Mouse (Mus musculus) liver, embryonic 11.5 days (tissue): Measurements from ENCODE around the gene Cacna2d1. TPM values are rescaled to one million over a fixed set of nuclear protein-coding genes. Genes with fewer than 3 reads are reported as not detected.

ENCODE experiments used
- ATAC-seq: fragments of 200-750 bp; cut with Nextera tagmentation; replicated peaks from 2 replicates; pipeline ENCODE4 v1.8.0; 2017; ENCODE audit warnings: moderate number of reproducible peaks, mild to moderate bottlenecking, moderate TSS enrichment, moderate library complexity; ENCODE audit not compliant: low FRiP score
- DNase-seq: peaks from one replicate; pipeline ENCODE4 v3.0.0-alpha.2; 2017; ENCODE audit warnings: low spot score
- H3K27ac ChIP-seq: fragments of 300-500 bp; sonication (generic); 2 replicates; pipeline ENCODE4 v1.5.1; 2014; ENCODE audit warnings: mild to moderate bottlenecking, low read depth, low read length, control low read depth
- H3K27me3 ChIP-seq: fragments of 300-500 bp; sonication (generic); replicated peaks from 2 replicates; pipeline ENCODE4 v1.6.1; 2014; ENCODE audit warnings: low read length, mixed read lengths; ENCODE audit not compliant: control insufficient read depth, insufficient read depth
- H3K36me3 ChIP-seq: fragments of 300-500 bp; sonication (generic); 2 replicates; pipeline ENCODE4 v1.6.1; 2014; ENCODE audit warnings: mild to moderate bottlenecking, low read length, moderate library complexity, mixed read lengths; ENCODE audit not compliant: control insufficient read depth, insufficient read depth
- H3K4me1 ChIP-seq: fragments of 300-500 bp; sonication (generic); replicated peaks from 2 replicates; pipeline ENCODE4 v1.6.1; 2014; ENCODE audit warnings: low read length, mixed read lengths; ENCODE audit not compliant: control insufficient read depth, insufficient read depth
- H3K4me2 ChIP-seq: fragments of 300-500 bp; sonication (generic); 2 replicates; pipeline ENCODE4 v1.6.1; 2014; ENCODE audit warnings: mild to moderate bottlenecking, control low read depth, moderate library complexity
- H3K4me3 ChIP-seq: fragments of 300-500 bp; sonication (generic); 2 replicates; pipeline ENCODE4 v1.5.1; 2014; ENCODE audit warnings: low read depth, low read length, control low read depth
- H3K9ac ChIP-seq: fragments of 300-500 bp; sonication (generic); 2 replicates; pipeline ENCODE4 v1.6.1; 2014; ENCODE audit warnings: low read depth, low read length, control low read depth
- H3K9me3 ChIP-seq: fragments of 300-500 bp; sonication (generic); 2 replicates; pipeline ENCODE4 v1.6.1; 2016; ENCODE audit warnings: low read length, inconsistent platforms, mixed read lengths; ENCODE audit not compliant: control insufficient read depth
- WGBS: fragments of 180-500 bp; shearing (Covaris S2); extraction: QIAGEN DNeasy Blood & Tissue Kit; methylation state at CpG from one replicate; pipeline ENCODE4 v1.1.7; 2014; 5-methylcytosine and 5-hydroxymethylcytosine counted together
- polyA plus RNA-seq: library from polyadenylated mRNA; unstranded; fragments of >200 nt; fragmentation: Nextera tagmentation; extraction: Ambion mirVana; gene quantifications from 2 replicates; pipeline ENCODE4 v1.2.1, GENCODE M21; 2014

Gene Cacna2d1
- polyA plus RNA-seq, 1 experiment from 2014 or later: 3.0 TPM

DNA sequence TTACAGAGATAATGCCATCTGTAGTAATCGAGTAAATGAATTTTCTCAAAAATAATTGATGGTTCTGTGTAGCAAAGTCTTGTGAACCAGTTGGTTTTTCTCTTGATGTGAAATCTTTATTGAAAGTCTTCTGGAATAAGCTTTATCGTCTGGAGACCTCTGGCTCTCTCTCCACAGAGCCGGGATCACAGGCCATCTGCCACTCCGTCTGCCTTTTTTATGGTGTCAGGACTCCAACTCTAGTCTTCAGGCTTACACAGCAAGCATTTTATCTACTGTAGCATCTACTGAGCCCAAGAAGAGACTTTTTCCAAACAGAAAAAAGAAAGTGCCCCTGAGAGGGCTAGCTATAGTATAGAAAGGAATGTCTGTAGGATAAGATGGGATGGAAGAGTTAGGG, 160.9 kb downstream of the Cacna2d1 start:
- Histone ChIP-seq H3K4me3 (no peak overlapping the region), H3K27me3 (no peaks in the 10 kb centered on the region), H3K9ac (no peak overlapping the region), H3K9me3 (no peaks in the 10 kb centered on the region), H3K36me3 (no peaks in the 10 kb centered on the region), H3K4me1 (no peaks in the 10 kb centered on the region), H3K27ac (no peak overlapping the region), H3K4me2 (no peak overlapping the region)
- ATAC-seq (no peak), DNase-seq (no peak)
- WGBS: 66% methylated on average over 4 of the region's 4 CpGs

- H3K36me3 ChIP-seq: no peaks in the 10 kb centered on the region
- no peaks in the 10 kb centered on the region for H3K4me1 ChIP-seq
- H3K9ac ChIP-seq: no peak overlapping the region
- WGBS: 77% methylated on average over 2 of the region's 2 CpGs
- H3K4me2 ChIP-seq: no peak overlapping the region
- H3K9me3 ChIP-seq: no peaks in the 10 kb centered on the region
- no peak overlapping the region for H3K4me3 ChIP-seq
- DNase-seq: no peak
- no peak overlapping the region for H3K27ac ChIP-seq
- no peak for ATAC-seq
- no peaks in the 10 kb centered on the region for H3K27me3 ChIP-seq
Observed at GRCm38 (mm10) chr5:16098766-16099165, 164.3 kb downstream of the Cacna2d1 start.

GRCm38 (mm10) chr5:16101820-16102219, 167.3 kb downstream of the Cacna2d1 start:
- Histone ChIP-seq H3K27ac (no peak overlapping the region), H3K9me3 (no peaks in the 10 kb centered on the region), H3K36me3 (no peaks in the 10 kb centered on the region), H3K4me3 (no peak overlapping the region), H3K9ac (no peak overlapping the region), H3K4me1 (no peaks in the 10 kb centered on the region), H3K27me3 (no peaks in the 10 kb centered on the region), H3K4me2 (no peak overlapping the region)
- WGBS: 94% methylated on average over 1 of the region's 1 CpGs
- DNase-seq (no peak), ATAC-seq (no peak)

DNA sequence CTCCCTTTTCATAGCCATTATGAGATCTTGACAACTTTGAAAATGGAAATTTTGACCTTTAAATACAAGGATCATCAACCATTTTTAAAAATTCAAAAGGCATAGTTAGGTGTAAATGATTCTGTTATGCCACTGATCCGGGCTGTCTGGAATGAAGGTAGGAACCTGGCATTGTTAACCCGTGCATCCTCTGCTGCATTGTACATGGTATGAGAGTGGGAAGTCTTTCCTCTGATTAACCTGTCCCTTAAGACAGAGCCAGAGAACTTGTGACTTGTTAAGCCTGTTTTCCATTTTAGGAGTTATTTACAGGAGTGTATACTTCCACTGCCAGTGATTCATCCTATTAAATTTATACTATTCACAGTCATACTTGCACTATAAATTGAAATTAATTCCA, 171.2 kb downstream of the Cacna2d1 start:
- Histone ChIP-seq H3K9ac (no peak overlapping the region), H3K4me2 (no peak overlapping the region), H3K4me1 (no peaks in the 10 kb centered on the region), H3K4me3 (no peak overlapping the region), H3K27ac (no peak overlapping the region), H3K36me3 (no peaks in the 10 kb centered on the region), H3K9me3 (no peaks in the 10 kb centered on the region), H3K27me3 (no peaks in the 10 kb centered on the region)
- no peak for ATAC-seq
- no peak for DNase-seq
- 76% methylated on average over 2 of the region's 2 CpGs for WGBS

GRCm38 (mm10) chr5:16110643-16111042, 176.2 kb downstream of the Cacna2d1 start:
- no peak for ATAC-seq
- Histone ChIP-seq H3K27ac (no peak overlapping the region), H3K4me2 (no peak overlapping the region), H3K27me3 (no peaks in the 10 kb centered on the region), H3K9ac (no peak overlapping the region), H3K4me1 (no peaks in the 10 kb centered on the region), H3K36me3 (no peaks in the 10 kb centered on the region), H3K4me3 (no peak overlapping the region), H3K9me3 (no peaks in the 10 kb centered on the region)
- 77% methylated on average over 1 of the region's 1 CpGs for WGBS
- no peak for DNase-seq

DNA sequence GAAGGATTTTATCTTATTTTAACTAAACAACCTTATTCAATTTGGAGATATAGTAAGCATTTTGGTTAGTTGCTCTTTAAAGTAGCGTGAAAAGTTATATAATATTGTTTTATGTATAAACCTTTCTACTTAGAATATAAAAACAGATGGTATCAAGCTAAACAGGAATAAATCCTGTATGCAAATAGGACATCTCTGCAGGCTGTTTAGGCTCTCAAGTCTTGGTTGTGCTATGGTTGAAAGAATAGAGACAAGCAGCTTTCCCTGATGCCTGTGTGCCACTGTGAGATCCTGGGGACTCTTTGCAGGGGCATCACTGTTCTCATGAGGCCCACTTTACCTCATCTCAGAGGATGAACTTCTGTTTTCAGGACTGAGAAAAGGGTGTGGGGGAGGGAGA, 179.4 kb downstream of the Cacna2d1 start:
- DNase-seq: no peak
- H3K4me3 ChIP-seq: no peak overlapping the region
- H3K36me3 ChIP-seq: no peaks in the 10 kb centered on the region
- no peak for ATAC-seq
- no peaks in the 10 kb centered on the region for H3K27me3 ChIP-seq
- no peaks in the 10 kb centered on the region for H3K4me1 ChIP-seq
- 76% methylated on average over 1 of the region's 1 CpGs for WGBS
- no peak overlapping the region for H3K9ac ChIP-seq
- H3K9me3 ChIP-seq: no peaks in the 10 kb centered on the region
- no peak overlapping the region for H3K4me2 ChIP-seq
- H3K27ac ChIP-seq: no peak overlapping the region

DNA sequence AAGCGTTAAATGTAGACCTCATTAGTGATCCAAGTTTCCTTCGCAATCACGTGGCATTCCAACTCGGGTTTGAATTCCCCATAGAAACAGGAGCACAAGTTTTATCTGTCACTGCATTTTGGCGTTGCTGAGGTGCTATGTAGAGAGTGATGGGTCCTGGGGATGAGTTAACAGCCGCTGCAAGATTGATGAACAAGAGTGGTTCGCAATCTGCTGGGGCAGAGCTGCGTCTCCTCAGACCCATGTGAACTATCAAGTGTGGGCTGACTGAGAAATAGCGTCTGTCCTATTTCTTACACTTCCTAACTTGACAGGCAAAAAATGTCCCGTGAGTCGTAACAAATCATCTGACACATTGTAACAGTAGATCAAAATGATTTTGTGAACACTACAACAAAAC, 186.8 kb downstream of the Cacna2d1 start:
- Histone ChIP-seq H3K27me3 (no peaks in the 10 kb centered on the region), H3K9ac (no peak overlapping the region), H3K4me3 (no peak overlapping the region), H3K27ac (no peak overlapping the region), H3K36me3 (no peaks in the 10 kb centered on the region), H3K9me3 (no peaks in the 10 kb centered on the region), H3K4me1 (no peaks in the 10 kb centered on the region), H3K4me2 (no peak overlapping the region)
- DNase-seq (no peak), ATAC-seq (no peak)
- WGBS: 70% methylated on average over 11 of the region's 11 CpGs

- no peak overlapping the region for H3K9ac ChIP-seq
- H3K4me3 ChIP-seq: no peak overlapping the region
- DNase-seq (no peak), ATAC-seq (no peak)
- H3K4me2 ChIP-seq: no peak overlapping the region
- no peaks in the 10 kb centered on the region for H3K4me1 ChIP-seq
- H3K9me3 ChIP-seq: no peaks in the 10 kb centered on the region
- no peaks in the 10 kb centered on the region for H3K27me3 ChIP-seq
- no peaks in the 10 kb centered on the region for H3K36me3 ChIP-seq
- 81% methylated on average over 6 of the region's 6 CpGs for WGBS
- H3K27ac ChIP-seq: no peak overlapping the region
Observed at GRCm38 (mm10) chr5:16122110-16122509, 187.6 kb downstream of the Cacna2d1 start.

DNA sequence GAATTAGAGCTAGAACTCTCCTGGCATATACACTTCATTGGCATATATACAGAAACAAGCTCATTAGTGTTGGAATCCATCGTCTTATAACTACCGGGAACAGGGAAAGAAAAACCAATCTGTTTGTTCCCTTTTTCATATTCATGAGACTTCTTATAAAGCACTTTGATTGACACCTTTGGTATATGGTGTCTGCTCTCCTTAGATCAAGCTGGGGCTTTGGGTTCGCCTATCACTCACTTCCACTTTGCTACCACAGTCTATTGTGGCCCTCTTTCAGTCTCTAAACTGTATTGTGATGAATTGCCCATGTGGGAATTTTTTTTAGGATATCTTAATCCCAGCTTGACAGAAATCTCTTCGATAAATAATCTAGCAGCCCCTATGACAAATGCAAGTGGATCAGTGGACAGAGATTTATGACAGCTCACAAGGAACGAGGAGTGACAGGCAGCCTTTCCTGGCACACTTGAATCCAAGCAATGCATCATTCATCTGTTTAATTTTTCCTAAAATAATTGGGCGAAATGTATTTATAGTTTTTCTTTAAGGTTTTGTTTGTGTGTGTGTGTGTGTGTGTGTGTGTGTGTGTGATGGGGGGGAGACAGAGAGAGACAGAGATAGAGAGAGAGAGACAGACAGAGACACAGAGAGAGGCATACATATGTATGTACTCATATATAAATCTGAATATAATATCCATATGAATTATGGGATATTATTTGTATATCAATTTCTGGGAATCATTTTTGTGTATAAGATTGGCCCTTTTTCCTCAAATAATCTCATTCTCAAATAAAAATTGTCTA, 200.0 kb downstream of the Cacna2d1 start:
- 76% methylated on average over 6 of the region's 6 CpGs for WGBS
- no peak overlapping the region for H3K4me3 ChIP-seq
- no peaks in the 10 kb centered on the region for H3K36me3 ChIP-seq
- no peak overlapping the region for H3K9ac ChIP-seq
- no peak overlapping the region for H3K4me2 ChIP-seq
- no peaks in the 10 kb centered on the region for H3K9me3 ChIP-seq
- DNase-seq (no peak), ATAC-seq (no peak)
- no peak overlapping the region for H3K27ac ChIP-seq
- H3K4me1 ChIP-seq: no peaks in the 10 kb centered on the region
- no peaks in the 10 kb centered on the region for H3K27me3 ChIP-seq
